Mouse (Mus musculus): ENCODE results near the gene Gata5.

Gene Gata5

GRCm38 (mm10) chr2:180334551-180334986, at the start of gene Gata5:
TSS of gene Gata5 (minus strand) at chr2:180334699.
- Histone ChIP-seq H3K36me3 (ENCODE audit: control insufficient read depth, insufficient read depth, low read length, poor library complexity, severe bottlenecking) (no peaks in the 10 kb centered on the region), H3K27me3 (ENCODE audit: control insufficient read depth, insufficient read depth, low read length, poor library complexity, severe bottlenecking) (no peaks in the 10 kb centered on the region)

DNA sequence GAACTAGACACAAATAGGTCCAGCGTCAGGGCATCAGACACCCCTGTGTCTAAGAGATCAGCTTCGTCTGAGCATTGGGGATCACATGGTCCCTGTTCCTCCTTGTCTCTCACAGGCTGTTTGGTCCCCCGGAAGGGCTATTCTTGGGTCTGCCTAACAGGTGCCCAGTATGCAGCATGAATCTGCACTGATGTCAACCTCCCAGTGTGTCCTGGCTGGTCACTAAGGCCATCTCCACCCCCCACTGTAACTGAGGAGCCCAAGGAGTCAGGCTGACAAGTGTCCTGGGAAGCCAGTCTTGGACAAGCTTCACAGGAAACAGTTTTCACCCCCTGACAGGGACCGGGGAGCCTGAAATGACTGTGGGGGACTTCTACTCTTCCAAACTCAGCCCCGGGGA, 42.2 kb upstream of the Gata5 start:
- H3K27me3 ChIP-seq (ENCODE audit: control insufficient read depth, insufficient read depth, low read length, poor library complexity, severe bottlenecking): no peaks in the 10 kb centered on the region
- no peaks in the 10 kb centered on the region for H3K36me3 ChIP-seq (ENCODE audit: control insufficient read depth, insufficient read depth, low read length, poor library complexity, severe bottlenecking)
- DNase-seq (ENCODE audit: low read depth, low spot score): no peak

More at GRCm38 (mm10) chr2:180334551-180334986, at the start of gene Gata5:
- DNase-seq (ENCODE audit: low read depth, low spot score): no peak

- Histone ChIP-seq H3K27me3 (ENCODE audit: control insufficient read depth, insufficient read depth, low read length, poor library complexity, severe bottlenecking) (no peaks in the 10 kb centered on the region), H3K36me3 (ENCODE audit: control insufficient read depth, insufficient read depth, low read length, poor library complexity, severe bottlenecking) (no peaks in the 10 kb centered on the region)
- no peak for DNase-seq (ENCODE audit: low read depth, low spot score)
Measured at GRCm38 (mm10) chr2:180373256-180373655, 38.8 kb upstream of the Gata5 start.

DNA sequence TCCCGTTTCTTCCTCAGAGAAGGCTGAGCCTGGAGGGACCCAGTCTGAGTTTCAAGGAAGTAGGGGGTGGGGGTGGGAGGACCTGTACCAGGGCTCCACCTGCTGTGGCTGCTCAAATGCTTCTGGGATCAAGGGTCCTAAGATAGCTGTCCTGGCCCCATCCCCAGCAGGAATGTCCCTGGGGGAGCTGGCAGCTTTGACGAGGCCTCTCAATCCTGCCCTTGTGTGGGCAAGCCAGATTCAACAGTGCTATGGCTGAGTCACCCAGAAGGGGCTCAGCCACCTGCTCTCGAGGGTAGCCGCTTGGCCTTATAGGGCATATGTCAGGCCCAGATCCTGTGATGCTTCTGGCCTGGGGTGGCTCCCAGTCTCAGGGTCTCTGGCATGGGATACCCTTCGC, 33.9 kb upstream of the Gata5 start:
- DNase-seq (ENCODE audit: low read depth, low spot score): no peak
- H3K36me3 ChIP-seq (ENCODE audit: control insufficient read depth, insufficient read depth, low read length, poor library complexity, severe bottlenecking): no peaks in the 10 kb centered on the region

DNA sequence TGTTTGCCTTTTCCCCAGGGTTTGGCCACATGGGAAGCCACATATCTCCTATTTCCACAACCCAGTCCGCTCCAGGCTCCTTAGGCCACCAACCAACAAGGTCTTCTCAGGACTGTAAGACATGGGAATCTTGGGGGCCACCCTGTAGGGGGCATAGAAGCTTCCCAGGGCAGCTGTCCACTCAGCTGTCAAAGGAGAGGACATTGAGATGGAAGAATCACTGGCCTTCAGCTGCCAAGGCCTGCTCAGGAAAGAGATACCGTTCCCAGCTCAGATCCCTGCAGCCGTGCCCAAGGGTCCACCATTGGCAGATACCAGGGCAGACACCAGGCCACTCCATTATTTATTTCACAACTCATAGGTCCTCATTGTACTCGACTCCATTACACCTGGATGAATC, 32.9 kb upstream of the Gata5 start:
- no peak for DNase-seq (ENCODE audit: low read depth, low spot score)
- no peaks in the 10 kb centered on the region for H3K27me3 ChIP-seq (ENCODE audit: control insufficient read depth, insufficient read depth, low read length, poor library complexity, severe bottlenecking)
- no peaks in the 10 kb centered on the region for H3K36me3 ChIP-seq (ENCODE audit: control insufficient read depth, insufficient read depth, low read length, poor library complexity, severe bottlenecking)

More for the DNA sequence above, 33.9 kb upstream of the Gata5 start:
- no peaks in the 10 kb centered on the region for H3K27me3 ChIP-seq (ENCODE audit: control insufficient read depth, insufficient read depth, low read length, poor library complexity, severe bottlenecking)

- no peaks in the 10 kb centered on the region for H3K27me3 ChIP-seq (ENCODE audit: control insufficient read depth, insufficient read depth, low read length, poor library complexity, severe bottlenecking)
- no peak for DNase-seq (ENCODE audit: low read depth, low spot score)
Measured at GRCm38 (mm10) chr2:180363434-180363720, 28.9 kb upstream of the Gata5 start.

GRCm38 (mm10) chr2:180362585-180363433, 28.3 kb upstream of the Gata5 start:
- Histone ChIP-seq H3K27me3 (ENCODE audit: control insufficient read depth, insufficient read depth, low read length, poor library complexity, severe bottlenecking) (no peaks in the 10 kb centered on the region), H3K36me3 (ENCODE audit: control insufficient read depth, insufficient read depth, low read length, poor library complexity, severe bottlenecking) (no peaks in the 10 kb centered on the region)
- DNase-seq (ENCODE audit: low read depth, low spot score): no peak

More at GRCm38 (mm10) chr2:180363434-180363720, 28.9 kb upstream of the Gata5 start:
- H3K36me3 ChIP-seq (ENCODE audit: control insufficient read depth, insufficient read depth, low read length, poor library complexity, severe bottlenecking): no peaks in the 10 kb centered on the region

GRCm38 (mm10) chr2:180359062-180359461, 24.6 kb upstream of the Gata5 start:
- DNase-seq (ENCODE audit: low read depth, low spot score): no peak
- H3K27me3 ChIP-seq (ENCODE audit: control insufficient read depth, insufficient read depth, low read length, poor library complexity, severe bottlenecking): no peaks in the 10 kb centered on the region
- no peaks in the 10 kb centered on the region for H3K36me3 ChIP-seq (ENCODE audit: control insufficient read depth, insufficient read depth, low read length, poor library complexity, severe bottlenecking)

GRCm38 (mm10) chr2:180353338-180353737, 18.8 kb upstream of the Gata5 start:
- Histone ChIP-seq H3K27me3 (ENCODE audit: control insufficient read depth, insufficient read depth, low read length, poor library complexity, severe bottlenecking) (no peaks in the 10 kb centered on the region), H3K36me3 (ENCODE audit: control insufficient read depth, insufficient read depth, low read length, poor library complexity, severe bottlenecking) (no peaks in the 10 kb centered on the region)
- DNase-seq (ENCODE audit: low read depth, low spot score): peak; percentile 65

GRCm38 (mm10) chr2:180350700-180351099, 16.2 kb upstream of the Gata5 start:
- peak; percentile 68 for DNase-seq (ENCODE audit: low read depth, low spot score)
- H3K27me3 ChIP-seq (ENCODE audit: control insufficient read depth, insufficient read depth, low read length, poor library complexity, severe bottlenecking): no peaks in the 10 kb centered on the region
- no peaks in the 10 kb centered on the region for H3K36me3 ChIP-seq (ENCODE audit: control insufficient read depth, insufficient read depth, low read length, poor library complexity, severe bottlenecking)

DNA sequence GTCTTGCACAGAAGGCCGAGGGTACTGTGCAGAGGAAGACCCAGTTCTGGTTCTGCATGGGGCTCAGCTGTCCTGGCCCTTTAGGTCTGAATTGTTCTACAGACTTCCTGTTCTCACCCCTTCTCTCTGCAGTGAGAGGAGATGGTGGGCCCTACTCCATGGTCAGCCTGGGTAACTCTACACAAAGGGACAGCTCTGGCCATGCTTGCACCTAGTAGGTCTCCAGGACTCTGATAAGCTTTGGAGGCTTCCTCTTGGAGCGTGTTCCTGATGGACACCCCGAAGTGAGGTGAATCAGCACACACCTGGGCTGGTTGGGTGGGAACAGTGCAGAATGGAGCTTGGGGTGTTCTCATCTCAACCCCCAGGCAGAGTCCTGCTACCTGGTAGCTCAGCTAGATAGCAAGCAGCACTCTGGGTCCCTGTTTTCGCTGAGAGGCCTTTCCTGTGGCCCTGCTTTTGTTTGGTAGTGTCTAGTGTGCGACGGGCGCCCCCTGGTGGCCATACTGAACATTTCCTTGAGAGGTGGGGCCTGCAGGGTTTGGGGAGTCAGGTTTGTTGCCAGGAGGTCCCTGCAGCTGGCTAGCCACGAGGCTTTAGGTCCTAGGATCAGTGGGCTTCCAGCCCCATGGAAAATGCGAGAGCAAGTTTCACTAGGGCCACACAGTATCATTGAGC, 12.5 kb upstream of the Gata5 start:
- peak; percentile 84 for DNase-seq (ENCODE audit: low read depth, low spot score)
- H3K36me3 ChIP-seq (ENCODE audit: control insufficient read depth, insufficient read depth, low read length, poor library complexity, severe bottlenecking): no peaks in the 10 kb centered on the region
- no peaks in the 10 kb centered on the region for H3K27me3 ChIP-seq (ENCODE audit: control insufficient read depth, insufficient read depth, low read length, poor library complexity, severe bottlenecking)

DNA sequence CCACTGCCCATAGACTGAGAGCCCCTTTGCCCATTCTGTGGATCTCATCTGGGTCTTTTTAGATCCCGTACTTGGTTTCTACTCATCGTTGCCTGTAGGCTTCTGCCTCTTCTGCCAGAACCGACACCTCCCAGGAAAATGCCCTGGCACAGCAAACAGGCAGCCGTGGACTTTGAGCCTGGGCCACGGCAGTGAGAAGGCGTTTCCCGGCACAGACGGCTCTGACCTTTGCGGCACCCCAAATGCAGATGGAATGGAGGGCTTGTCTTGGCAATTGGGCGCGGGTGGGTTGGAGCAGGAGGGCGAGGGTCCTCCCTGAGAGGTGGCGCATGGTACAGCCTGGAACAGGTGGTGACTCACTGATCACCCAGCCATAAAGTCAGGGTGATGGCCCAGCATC, 8.6 kb upstream of the Gata5 start:
- DNase-seq (ENCODE audit: low read depth, low spot score): no peak
- H3K36me3 ChIP-seq (ENCODE audit: control insufficient read depth, insufficient read depth, low read length, poor library complexity, severe bottlenecking): no peaks in the 10 kb centered on the region

DNA sequence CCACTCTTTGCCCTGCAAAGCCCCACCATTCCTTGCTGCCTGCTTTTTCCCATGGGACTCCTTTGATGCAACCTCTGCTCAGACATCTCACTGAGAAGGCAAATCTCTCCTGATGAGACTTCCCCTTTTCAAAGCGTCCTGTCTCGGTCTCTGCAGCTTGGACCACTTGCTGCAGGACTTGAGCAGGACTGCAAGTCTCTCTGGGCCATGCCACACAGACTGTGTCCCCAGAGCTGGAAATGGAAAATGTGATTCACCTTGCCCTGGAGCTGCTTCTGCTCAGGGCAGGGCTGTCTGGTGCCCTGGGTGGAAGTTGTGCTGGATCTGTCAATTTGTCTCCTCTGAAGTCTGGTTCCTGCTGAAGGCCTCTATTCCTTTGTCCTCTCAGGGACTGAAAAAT, 7.7 kb upstream of the Gata5 start:
- no peaks in the 10 kb centered on the region for H3K27me3 ChIP-seq (ENCODE audit: control insufficient read depth, insufficient read depth, low read length, poor library complexity, severe bottlenecking)
- no peaks in the 10 kb centered on the region for H3K36me3 ChIP-seq (ENCODE audit: control insufficient read depth, insufficient read depth, low read length, poor library complexity, severe bottlenecking)
- DNase-seq (ENCODE audit: low read depth, low spot score): peak; percentile 20

More for the DNA sequence above, 8.6 kb upstream of the Gata5 start:
- H3K27me3 ChIP-seq (ENCODE audit: control insufficient read depth, insufficient read depth, low read length, poor library complexity, severe bottlenecking): no peaks in the 10 kb centered on the region

DNA sequence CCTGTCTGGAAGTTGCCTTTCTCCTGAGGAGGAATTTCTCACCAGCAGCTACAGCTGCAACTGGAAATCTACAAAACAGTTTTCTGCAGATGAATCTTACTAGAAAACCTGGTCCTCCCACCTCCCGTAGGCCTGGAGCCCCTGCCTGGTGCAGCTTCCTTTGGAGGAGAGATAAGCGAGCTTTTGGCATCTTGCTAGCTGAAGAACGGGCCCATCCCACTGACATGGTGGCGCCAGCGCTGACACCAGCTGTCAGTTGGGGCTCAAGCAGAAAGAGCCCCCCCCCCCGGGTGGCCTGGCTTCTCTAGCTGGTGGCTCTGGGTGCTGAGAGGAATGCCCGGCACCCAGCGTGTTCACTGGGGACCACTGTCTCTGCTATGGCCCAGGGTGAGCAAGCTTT, 6.7 kb upstream of the Gata5 start:
- H3K36me3 ChIP-seq (ENCODE audit: control insufficient read depth, insufficient read depth, low read length, poor library complexity, severe bottlenecking): no peaks in the 10 kb centered on the region
- no peaks in the 10 kb centered on the region for H3K27me3 ChIP-seq (ENCODE audit: control insufficient read depth, insufficient read depth, low read length, poor library complexity, severe bottlenecking)
- DNase-seq (ENCODE audit: low read depth, low spot score): no peak

- H3K36me3 ChIP-seq (ENCODE audit: control insufficient read depth, insufficient read depth, low read length, poor library complexity, severe bottlenecking): no peaks in the 10 kb centered on the region
- DNase-seq (ENCODE audit: low read depth, low spot score): no peak
- no peaks in the 10 kb centered on the region for H3K27me3 ChIP-seq (ENCODE audit: control insufficient read depth, insufficient read depth, low read length, poor library complexity, severe bottlenecking)
Measured at GRCm38 (mm10) chr2:180339886-180340285, 5.4 kb upstream of the Gata5 start.

Measured in splenic B cell, adult 2 months (primary cell).